Mouse (Mus musculus) heart, postnatal 14 days (tissue): Measurements from ENCODE around the gene Wnt5a. TPM values are rescaled to one million over a fixed set of nuclear protein-coding genes. Genes with fewer than 3 reads are reported as not detected.

Source experiments
- DNase-seq, 2 experiments: peaks; one replicate each; pipeline ENCODE4 v3.0.0; 2021 to 2022
- intact Hi-C: fragments of 180-260 bp; cut with DNase I; formaldehyde crosslinking; loops from one replicate; pipeline ENCODE4 v1.15.1; 2025
- long read RNA-seq, 2 experiments: library from polyadenylated mRNA; stranded (forward); transcript quantifications; one replicate each; pipeline ENCODE4 v2.0.0; 2021
- total RNA-seq, 2 experiments: library from RNA; stranded (reverse); gene quantifications; 2 replicates each; pipeline ENCODE4 v1.2.3; 2021

Gene Wnt5a
- total RNA-seq, result 10 to 100 TPM; 11.4 to 12.4 TPM
- long read RNA-seq, experiment 1, full-length matches to known transcripts, result 2 of 7 reads
- long read RNA-seq, experiment 1, partial matches to known transcripts, result 0 of 7 reads
- long read RNA-seq, experiment 1, other reads (novel, unspliced or antisense), result 5 of 7 reads
- long read RNA-seq, experiment 2, full-length matches to known transcripts, result 6 of 7 reads
- long read RNA-seq, experiment 2, partial matches to known transcripts, result 0 of 7 reads
- long read RNA-seq, experiment 2, other reads (novel, unspliced or antisense), result 1 of 7 reads

DNA sequence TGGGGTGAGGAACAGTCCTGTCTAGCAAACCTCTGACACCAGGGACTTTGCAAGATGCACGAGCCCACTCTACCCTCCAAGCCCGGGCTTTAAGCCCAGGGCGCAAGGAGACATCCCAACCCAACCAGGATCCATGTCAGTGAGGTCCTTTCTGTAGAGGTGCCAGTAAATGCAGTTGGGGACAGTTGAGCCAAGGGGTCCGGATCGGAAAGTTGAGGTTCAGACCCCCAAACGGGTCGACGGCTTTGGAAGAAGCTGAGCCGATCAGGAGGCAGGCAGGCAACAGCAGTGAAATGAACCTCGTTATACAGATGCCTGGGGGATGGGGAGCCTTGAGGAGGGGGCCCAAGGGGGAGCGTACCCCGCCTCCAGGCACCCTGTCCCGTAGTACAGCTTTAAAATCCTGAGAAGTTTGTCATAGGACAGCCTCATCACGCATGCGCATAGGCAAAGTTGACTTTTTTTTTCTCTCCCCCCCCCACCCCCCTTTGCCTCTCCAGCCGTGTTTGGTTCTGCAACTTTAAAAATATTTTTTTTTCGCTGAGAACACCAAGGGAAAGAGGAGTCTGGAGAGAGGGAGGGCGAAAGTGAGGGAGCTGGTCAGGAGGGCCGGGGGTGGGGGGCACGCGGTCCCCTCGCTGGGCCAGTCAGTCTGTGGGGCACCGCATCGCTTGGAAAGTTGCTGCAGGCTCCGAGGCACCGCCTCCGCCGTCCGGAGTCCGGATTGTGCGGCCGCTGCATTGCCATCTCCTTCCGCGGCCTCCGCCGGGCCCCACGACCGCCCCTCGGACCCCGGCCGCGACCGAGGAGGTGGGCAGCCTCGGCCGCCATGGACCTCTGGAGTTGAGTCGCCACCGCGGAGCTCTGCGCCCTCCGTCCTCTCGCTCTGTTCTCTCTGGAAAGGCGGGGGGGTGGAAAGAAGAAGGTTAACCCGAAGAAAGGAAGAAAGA is at the start of gene Wnt5a:
Gene Wnt5a (plus strand): TSS at position 650 of the 950 bp plus-strand sequence.
- DNase-seq, result peak; percentile 53 to 59

DNA sequence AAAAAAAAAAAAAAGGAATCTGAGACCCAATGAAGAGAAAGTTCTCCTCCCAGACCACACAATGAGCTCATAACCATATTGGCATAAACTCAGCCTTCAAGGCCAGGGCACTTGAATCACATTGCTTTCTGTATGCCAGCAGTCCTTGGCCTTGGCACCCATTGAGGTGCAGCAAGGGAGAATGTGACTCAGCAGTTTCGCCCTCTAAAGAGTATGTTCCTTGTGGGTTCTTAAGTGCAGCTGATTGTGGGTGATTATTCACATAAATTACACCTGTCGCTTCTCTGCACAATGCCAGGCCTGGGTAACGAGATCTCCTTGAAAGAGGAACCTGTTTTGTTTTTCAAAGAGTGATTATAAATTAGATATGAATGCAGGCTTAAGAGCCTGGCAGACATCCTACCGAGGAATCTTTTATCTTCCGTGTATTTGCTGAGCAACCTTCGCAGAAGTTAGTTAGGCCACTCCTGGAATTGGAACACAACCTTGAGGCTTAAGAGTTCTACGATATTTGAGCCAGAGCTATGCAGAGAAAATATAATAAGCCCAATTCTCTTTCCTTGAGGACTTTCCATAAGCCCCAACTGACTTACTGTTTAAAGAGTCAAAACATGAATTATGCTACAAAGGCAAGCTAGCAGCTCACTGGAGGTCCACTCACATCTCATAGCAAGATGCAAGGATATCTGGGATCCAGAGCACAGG is 48.0 kb upstream of the Wnt5a start:
- peak; percentile 19 to 35 for DNase-seq
- intact Hi-C loops, result no loop called here

More for the DNA sequence above, at the start of gene Wnt5a:
- intact Hi-C loops, result loop anchor here (5.0 kb wide), 3 partner anchors 222 to 588 kb away; no protein-coding TSS in a partner anchor

DNA sequence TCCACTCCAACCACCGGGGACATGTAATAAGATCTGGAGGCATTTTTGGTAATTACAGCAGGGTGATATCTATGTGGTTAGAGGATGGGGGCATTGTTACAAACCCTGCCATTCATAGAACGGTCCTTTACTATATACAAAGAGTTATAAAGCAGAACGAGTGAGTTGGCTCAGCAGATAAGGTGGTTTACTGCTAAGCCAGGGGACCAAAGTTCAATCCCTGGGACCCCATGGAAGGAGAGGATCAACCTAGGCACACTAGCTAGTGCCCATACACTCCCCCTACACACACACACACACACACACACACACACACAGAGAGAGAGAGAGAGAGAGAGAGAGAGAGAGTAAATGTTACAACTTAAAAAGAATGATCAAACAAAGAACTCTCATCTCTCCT is 47.1 kb upstream of the Wnt5a start:
- DNase-seq, result no peak
- intact Hi-C loops, result no loop called here

DNA sequence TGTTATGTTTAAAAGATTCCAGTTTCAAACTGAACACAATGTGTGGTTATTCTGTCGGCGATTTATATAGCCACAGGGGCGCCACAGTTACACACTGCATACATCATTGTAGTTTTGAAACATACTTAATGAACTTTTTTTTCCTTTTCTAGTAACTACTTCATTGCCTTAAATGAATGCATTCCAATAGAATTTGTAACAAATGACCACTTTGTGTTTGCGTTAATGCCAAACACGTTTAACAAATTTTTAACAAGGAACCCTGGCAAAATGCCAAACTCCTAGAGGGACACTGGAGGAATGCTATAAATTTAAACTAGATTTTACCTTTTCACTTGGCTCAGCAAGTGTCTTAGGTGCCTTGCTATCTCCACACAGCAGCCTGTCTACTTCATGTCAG is 36.6 kb upstream of the Wnt5a start:
- no peak for DNase-seq
- intact Hi-C loops, result no loop called here

DNA sequence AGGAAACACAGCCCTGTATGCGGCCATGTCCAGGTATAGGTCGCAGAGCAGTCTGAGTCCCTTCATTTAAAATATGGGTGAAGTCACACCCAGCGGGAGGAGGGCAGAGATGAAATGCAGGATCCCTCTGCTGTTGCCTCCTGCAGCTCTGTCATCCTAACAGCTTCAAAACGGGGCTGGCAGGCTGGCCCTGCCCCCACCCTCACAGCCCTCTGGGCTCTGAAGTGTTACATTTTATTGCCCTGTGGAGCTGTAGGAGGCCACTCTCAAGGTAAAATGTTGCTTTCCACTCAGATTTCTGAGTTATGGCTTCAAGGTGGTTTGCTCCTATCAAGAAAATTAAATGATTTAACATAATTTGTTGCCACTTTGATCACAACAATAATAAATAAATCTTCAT is 34.9 kb upstream of the Wnt5a start:
- intact Hi-C loops, result no loop called here

DNA sequence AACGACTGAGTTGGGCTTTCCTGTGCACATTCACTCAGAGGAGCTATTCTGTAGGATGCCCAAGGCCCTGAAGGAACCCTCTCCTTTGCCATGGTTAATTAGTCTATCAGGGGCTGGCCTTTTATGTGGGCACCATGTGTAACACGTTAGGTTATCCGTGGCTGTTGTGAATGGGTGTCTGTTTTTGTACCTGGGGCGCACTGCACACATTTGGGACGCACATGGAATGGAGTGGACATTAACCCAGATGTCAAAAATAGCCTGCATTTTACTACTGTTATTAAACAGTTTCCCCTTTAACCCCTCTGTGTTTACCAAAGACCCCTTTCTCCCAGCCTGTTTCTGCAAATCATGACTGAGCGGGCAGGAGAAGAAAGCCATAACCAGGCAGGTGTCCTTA is 34.3 kb upstream of the Wnt5a start:
- intact Hi-C loops, result no loop called here
- DNase-seq, result no peak

More for the DNA sequence above, 34.9 kb upstream of the Wnt5a start:
- no peak for DNase-seq

DNA sequence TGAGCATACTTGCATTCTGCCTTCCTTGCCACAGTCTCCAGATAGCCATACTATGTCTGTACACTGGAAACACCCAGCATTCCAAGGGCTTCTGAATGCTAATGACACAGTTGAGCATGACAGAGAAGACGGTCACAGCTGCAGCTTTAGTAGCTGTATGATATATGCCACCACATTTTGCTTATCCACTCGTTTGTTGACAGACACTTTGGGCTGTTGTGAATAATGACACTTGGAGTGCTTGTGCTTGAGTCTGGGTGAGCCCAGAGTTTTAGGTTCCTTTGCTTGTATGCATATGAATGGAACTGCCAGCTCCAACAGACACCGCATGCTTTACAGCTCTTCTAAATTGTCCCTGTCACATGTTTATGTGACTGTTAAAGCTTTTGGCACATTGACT is 29.5 kb upstream of the Wnt5a start:
- DNase-seq, result no peak

DNA sequence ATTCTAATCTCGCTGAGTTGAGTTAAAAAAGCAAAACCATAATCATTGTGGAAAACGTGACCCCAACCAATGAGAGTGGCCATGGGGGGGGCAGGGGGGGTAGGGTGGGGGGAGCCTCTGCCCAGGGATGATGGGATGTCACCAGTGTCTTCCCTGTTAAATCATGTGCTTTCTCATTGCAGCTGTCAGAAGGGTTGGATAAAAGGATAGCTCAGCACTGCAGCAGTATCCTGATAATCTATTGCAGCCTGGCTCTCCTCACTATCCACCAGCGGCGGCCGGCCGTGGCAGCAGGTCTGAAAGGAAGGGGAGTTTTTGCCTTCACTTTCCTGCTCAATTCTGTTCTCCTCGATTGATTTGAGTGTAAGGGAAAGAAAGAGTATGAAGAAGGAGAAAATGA is 29.1 kb upstream of the Wnt5a start:
- intact Hi-C loops, result no loop called here
- DNase-seq, result no peak

More for the DNA sequence above, 29.5 kb upstream of the Wnt5a start:
- intact Hi-C loops, result no loop called here

DNA sequence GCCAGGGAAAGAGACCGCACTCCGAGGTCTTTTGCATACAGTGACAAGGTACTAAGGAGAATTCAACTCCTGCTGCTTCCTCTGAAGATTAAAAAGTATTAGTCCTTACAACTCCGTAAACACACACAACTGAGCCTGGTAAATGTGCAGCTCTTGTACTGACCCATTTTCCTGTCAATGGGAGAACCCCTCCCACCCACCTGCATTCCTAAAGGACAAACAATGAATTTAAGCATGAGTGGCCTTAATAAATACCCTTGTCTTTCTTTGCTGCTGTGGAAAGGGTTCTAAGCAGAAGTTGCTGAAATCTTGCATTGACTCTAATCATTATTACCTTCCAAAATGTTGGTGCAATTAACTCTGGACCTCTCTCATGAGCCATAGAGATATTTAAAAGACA is 27.8 kb upstream of the Wnt5a start:
- no peak for DNase-seq
- intact Hi-C loops, result no loop called here

DNA sequence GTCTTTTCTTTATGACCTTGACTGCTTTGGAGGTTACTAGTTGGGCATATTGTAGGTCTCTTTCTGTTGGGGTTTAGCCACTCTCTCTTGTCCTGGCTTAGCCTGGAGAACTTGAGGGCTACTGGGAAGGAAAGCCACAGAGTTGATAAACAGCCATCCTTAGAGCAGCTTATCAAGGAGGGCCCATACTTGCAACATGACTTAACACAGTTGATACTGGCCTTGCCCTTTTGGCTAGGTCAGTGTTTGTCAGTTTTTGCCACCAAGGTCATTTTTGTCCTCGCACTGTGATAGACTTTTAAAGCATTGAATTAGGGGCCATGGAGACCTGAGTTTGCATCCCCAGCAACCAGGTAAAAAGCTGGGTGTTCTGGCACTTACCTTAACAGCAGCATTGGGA is 23.7 kb upstream of the Wnt5a start:
- intact Hi-C loops, result no loop called here

DNA sequence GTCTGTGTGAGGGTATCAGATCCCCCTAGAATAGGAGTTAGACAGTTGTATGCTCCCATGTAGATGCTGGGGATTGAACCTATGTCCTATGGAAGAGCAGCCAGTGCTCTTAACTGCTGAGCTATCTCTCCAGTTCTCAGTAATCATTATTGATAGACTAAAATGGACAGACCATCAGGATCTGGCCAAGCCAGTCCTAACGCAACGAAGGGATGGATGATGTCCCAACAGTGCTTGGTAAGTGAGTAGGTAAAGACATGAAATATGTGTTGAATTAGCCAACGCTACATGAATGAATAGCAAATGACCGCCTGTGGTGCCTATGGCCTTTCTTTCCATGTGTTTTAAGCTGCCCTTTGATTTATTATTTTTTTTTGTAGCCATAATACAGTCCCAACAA is 10.7 kb upstream of the Wnt5a start:
- DNase-seq, result no peak
- intact Hi-C loops, result no loop called here

More for the DNA sequence above, 23.7 kb upstream of the Wnt5a start:
- no peak for DNase-seq

DNA sequence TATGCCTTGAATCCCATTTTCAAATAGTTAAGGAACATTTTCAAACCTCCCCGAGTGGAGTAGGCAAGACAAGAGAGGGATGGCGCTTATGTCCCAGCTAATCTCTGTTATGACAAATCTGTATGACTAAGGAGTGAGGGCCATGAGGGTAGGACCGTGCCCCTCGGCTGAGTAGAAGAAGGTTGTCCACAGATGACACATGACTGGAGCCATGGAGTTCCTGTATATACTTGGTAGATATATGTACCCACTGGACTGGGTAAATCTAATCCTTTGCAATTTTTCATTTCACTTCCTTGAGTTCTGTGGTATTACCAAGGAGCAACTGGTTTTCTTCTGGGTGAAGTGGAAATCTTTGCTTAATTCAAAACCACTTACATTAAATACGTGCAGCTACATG is 10.3 kb upstream of the Wnt5a start:
- no peak for DNase-seq
- intact Hi-C loops, result no loop called here

DNA sequence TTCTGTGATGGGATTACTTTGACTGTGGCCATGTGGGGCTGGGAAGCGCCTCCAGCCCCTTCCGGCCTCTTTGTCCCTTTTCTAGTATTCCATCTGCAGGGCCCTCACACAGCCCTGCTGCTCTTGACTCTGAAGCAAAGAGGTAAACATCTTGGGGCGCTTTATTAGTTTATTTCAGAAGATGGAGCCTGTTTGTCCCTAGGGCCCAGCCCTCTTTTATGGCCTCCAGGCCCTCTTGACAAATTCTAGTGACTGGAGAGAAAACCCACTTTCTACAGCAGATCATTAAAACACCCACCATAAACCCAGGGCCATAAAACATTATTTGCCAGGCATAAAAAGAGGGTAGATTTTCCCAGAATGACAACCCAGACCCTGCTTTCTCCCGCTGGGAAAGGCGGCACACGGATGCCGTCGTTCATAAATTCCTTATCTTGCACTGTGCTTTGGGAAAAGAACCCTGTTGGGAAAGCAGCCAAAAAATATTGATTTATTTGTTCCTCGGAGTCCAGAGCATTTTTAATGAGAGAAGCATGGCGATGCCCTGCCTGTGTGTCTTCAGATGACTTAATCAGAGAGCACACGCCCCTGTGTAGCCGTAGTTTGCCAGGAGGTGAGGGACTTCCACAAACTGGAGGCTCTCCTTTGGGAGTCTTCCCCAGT is 3.2 kb upstream of the Wnt5a start:
- intact Hi-C loops, result no loop called here
- no peak for DNase-seq

DNA sequence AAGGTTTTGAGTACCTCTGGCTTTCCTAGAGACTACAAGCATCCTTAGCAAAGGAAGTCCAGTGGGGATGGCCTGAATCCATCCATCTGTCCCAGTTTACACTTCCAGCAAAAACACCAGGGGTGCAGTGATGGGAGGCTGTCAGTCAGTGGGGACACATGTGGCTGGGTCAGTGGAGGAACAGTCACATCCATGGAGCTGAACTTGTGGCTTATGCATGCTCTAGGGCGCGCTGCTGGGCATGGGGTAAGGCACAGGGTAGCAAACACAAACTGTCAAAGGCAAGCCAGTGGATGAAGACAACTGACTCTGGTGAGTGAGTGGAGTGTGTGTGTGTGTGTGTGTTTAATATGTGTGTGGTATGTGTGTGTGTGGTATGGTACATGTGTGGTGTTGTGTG is 1.3 kb upstream of the Wnt5a start:
- DNase-seq, result no peak
- intact Hi-C loops, result no loop called here

DNA sequence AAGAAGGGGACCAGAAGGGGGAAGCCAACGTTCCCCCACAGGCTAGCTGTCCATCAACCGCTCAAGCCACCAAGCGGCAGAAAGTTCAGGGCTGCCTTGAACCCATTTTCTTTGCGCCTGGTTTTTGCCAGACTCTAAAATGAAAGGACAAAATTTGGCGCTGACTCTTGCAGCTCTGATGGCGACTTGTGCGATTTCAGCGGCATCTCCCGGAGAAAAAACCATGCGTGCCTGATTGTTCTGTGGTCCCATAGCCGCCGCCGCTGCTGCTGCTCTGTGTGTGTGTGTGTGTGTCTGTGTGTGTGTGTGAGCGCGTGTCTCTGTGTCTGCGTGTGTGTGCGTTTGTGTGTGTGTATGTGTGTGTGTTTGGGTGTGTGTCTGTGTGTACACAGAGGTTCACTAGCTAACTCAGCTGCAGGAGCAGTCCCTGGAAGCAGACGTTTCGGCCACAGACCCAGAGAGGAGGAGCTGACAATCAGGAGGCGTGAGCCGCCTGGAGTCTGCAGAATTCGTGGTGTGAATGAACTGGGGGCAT is 568 bp downstream of the Wnt5a start:
- DNase-seq, result peak; percentile 38 to 46
- intact Hi-C loops, result loop anchor here (5.0 kb wide), 3 partner anchors 223 to 587 kb away; no protein-coding TSS in a partner anchor

DNA sequence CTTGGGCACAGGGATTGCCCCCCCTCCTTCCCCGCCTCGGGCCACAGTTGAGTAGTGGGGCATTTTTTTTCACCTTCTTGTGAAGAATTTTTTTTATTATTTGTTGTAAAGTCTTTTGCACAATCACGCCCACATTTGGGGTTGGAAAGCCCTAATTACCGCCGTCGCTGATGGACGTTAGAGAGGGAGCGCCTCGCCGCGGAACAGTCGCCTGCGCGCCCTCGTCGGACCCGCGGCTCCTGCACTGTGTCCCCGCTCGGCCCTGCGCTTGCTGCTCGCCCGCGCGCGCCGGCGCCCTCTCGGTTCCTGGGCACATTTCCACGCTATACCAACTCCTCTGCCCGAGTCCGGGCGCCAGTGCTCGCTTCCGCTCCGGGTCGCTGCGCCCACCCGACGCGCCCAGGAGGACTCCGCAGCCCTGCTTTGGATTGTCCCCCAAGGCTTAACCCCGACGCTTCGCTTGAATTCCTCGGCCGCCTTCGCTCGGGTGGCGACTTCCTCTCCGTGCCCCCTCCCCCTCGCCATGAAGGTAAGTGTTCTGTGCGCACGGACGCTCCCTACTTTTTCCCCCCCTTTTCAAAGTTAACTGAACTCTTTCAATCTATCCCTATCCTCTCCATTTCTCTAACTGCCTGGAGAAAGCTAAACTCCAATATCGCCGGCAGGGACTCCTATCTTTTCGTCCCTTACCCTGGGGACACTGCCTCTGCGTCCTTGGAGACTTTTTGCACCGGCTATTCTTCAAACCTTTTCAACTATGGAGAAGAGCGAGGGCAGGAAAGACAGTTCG is 1.2 kb downstream of the Wnt5a start:
- DNase-seq, result peak; percentile 41 to 51
- intact Hi-C loops, result loop anchor here (2.0 to 5.0 kb wide), 6 partner anchors 223 to 697 kb away; no protein-coding TSS in a partner anchor

DNA sequence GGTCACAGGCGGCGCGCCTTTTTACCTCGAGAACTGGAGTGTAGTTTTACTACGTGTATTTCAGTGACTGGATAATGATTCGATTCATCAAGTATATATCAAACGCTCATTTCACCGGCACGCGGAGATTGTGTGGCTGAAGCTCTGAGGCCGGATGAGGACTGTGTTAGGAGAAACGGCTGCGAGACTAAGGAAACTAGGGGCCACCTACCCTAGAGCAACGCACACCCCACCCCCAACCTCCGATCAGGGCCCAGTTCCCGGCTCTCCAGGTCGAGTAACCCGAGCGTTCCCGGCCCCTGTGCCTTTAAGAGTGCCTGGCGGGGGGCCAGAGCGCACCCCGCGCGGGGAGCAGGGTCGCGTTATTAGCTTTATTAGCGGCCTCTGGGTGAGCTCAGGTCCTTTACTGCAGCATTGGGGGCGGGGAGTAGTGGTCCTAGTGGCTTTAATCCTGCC is 1.9 kb downstream of the Wnt5a start:
- intact Hi-C loops, result loop anchor here (2.0 to 5.0 kb wide), 6 partner anchors 224 to 698 kb away; no protein-coding TSS in a partner anchor
- DNase-seq, result peak; percentile 62 to 69

DNA sequence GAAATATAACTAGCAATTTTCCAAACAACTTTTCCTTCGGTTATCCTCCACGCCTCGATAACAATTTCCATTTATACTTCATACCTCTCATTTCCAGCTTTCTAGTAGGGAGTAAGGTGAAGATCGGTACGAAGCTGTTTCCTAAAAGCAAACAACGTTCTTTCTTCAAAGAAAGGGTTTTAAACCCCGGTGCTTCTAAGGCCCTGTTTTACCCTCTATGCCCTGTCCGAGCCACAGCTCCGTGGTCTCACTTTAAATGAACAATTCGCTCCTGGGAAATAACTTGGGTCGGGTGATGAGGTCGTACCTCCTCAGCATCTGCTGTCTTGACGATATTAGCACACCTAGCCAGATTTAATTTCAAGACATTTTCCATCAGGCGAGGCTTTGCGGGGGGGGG is 2.5 kb downstream of the Wnt5a start:
- no peak for DNase-seq
- intact Hi-C loops, result loop anchor here (2.0 to 5.0 kb wide), 6 partner anchors 225 to 698 kb away; no protein-coding TSS in a partner anchor

DNA sequence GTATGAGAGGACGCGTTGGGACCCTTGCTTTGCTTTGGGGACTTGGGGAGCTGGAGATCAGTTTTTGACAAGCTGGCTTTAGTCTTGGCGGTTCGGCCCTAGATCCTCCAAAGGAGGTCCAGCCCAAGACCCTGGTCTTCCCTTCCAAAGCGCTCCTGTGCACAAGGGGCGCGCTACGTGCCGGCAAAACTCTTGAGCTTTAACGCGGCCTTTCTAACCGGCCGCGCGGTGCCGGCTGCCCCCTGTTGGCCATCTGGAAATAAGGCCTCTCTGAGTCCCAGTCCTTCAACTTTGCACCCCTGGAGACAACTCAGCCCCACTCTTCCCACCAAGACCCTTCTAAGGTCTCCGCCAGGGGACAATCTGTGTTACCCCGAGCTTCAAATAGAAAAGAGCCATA is 2.9 kb downstream of the Wnt5a start:
- DNase-seq, result peak; percentile 77 to 81

More for the DNA sequence above, 2.9 kb downstream of the Wnt5a start:
- intact Hi-C loops, result loop anchor here (2.0 to 5.0 kb wide), 6 partner anchors 225 to 699 kb away; no protein-coding TSS in a partner anchor
